In genomic region chr6:83512495-83512894, GRCm38 (mm10) we compare ENCODE assay signal across 8 mouse cellular contexts. TPM values are rescaled to one million over a fixed set of nuclear protein-coding genes. Genes with fewer than 3 reads are reported as not detected.
A peak's percentile ranks its signal among the peaks of the same experiment; 100 is the strongest.
DNase-seq lines count a peak whose midpoint lies in the region; ATAC-seq lines count a peak whose summit lies in the region.

No protein-coding gene starts in this region.

- intact Hi-C loops in left cerebral cortex, postnatal 10 days (cut with DNase I): loop anchor here (5.0 to 10.0 kb wide), 2 partner anchors 155 to 278 kb away; no protein-coding TSS in a partner anchor
- intact Hi-C loops in left cerebral cortex, postnatal 36 days (cut with DNase I): loop anchor here (1.0 kb wide), 1 partner anchor 156 kb away; no protein-coding TSS in a partner anchor

- DNase-seq in left cerebral cortex, postnatal 10 days (ENCODE audit: extremely low spot score in 1 of 2, low spot score in 2 of 2): peak; percentile 56 to 60
- no peak for DNase-seq in left cerebral cortex, postnatal 36 days (ENCODE audit: low spot score in 2 of 2)
- peak; percentile 87 for DNase-seq in NIH3T3 (ENCODE audit: low read depth)
- peak; percentile 59 to 81 for DNase-seq in cerebellum, postnatal 25 days
- peak; percentile 20 to 68 for DNase-seq in heart, adult 9 months (ENCODE audit: low spot score in 2 of 2)
- peak; percentile 60 for DNase-seq in liver
- DNase-seq in yolk sac, embryonic 10.5 days (ENCODE audit: low spot score): no peak

- peak; percentile 81 for ATAC-seq in neutrophil, adult 5-6 weeks (ENCODE audit: extremely low read depth, insufficient number of reproducible peaks, low FRiP score, poor library complexity, severe bottlenecking)

RNA-seq across cellular contexts. Expression of gene Dguok, which starts 5.7 kb away (rescaled TPM):
- total RNA-seq in left cerebral cortex, postnatal 10 days (2021): 10 to 100 TPM; 26.5 to 27.6 TPM
- 10 to 100 TPM; 19.8 to 29.9 TPM for total RNA-seq in left cerebral cortex, postnatal 36 days (2021)
- total RNA-seq in neutrophil, adult 5-6 weeks (2017): 46.1 and 46.7 TPM in 2 replicates

RNA-seq across cellular contexts. Expression of gene Actg2, which starts 23.6 kb away (rescaled TPM):
- total RNA-seq in left cerebral cortex, postnatal 10 days (2021): 1 to 10 TPM in 1 of 2 experiments, under 1 TPM in 1; 0.87 to 1.0 TPM
- not detected for total RNA-seq in left cerebral cortex, postnatal 36 days (2021)
- total RNA-seq in neutrophil, adult 5-6 weeks (2017): not detected in 2 replicates

RNA-seq across cellular contexts. Expression of gene Tet3, which starts 53.6 kb away (rescaled TPM):
- total RNA-seq in left cerebral cortex, postnatal 10 days (2021): 100 to 1,000 TPM; 105 to 114 TPM
- total RNA-seq in left cerebral cortex, postnatal 36 days (2021): 10 to 100 TPM; 63.7 to 77.2 TPM
- total RNA-seq in neutrophil, adult 5-6 weeks (2017): 37.2 and 39.9 TPM in 2 replicates

Comparison
In these comparisons a context has a peak if more than half of its experiments do, and no peak if none do; other contexts are left out.
1. DNase-seq: peak in left cerebral cortex, postnatal 10 days (2 of 2), NIH3T3 (single experiment), cerebellum, postnatal 25 days (2 of 2), heart, adult 9 months (2 of 2) and liver (single experiment); none in left cerebral cortex, postnatal 36 days (0 of 2) and yolk sac, embryonic 10.5 days (single experiment).